Mouse (Mus musculus) kidney, adult 2 months (tissue): ENCODE measurements around the gene Slc4a3. TPM values are rescaled to one million over a fixed set of nuclear protein-coding genes. Genes with fewer than 3 reads are reported as not detected.

Experiments
- DNase-seq: peaks from one replicate; pipeline ENCODE4 v3.0.0; 2021
- H3K27ac ChIP-seq: fragments of 200-500 bp; 2 replicates; pipeline ENCODE4 v1.5.1; 2012; ENCODE audit warnings: low read depth, low read length, control low read depth, inconsistent platforms; ENCODE audit not compliant: insufficient read depth
- H3K27me3 ChIP-seq: fragments of 200-500 bp; replicated peaks from 2 replicates; pipeline ENCODE4 v1.6.1; 2012; ENCODE audit warnings: mild to moderate bottlenecking, moderate library complexity, low read length, inconsistent platforms; ENCODE audit not compliant: control insufficient read depth, insufficient read depth
- H3K36me3 ChIP-seq: fragments of 200-500 bp; 2 replicates; pipeline ENCODE4 v1.6.1; 2012; ENCODE audit warnings: mild to moderate bottlenecking, moderate library complexity, low read length, inconsistent platforms; ENCODE audit not compliant: control insufficient read depth, insufficient read depth
- H3K4me1 ChIP-seq: fragments of 200-500 bp; 2 replicates; pipeline ENCODE4 v1.6.1; 2011; ENCODE audit warnings: low read length; ENCODE audit not compliant: control insufficient read depth, insufficient read depth
- H3K4me3 ChIP-seq: fragments of 200-500 bp; 2 replicates; pipeline ENCODE4 v1.5.1; 2011; ENCODE audit warnings: mild to moderate bottlenecking, low read depth, low read length, control low read depth; ENCODE audit not compliant: insufficient read depth
- CTCF ChIP-seq: fragments of 200-500 bp; conservative IDR thresholded peaks from 2 replicates; pipeline ENCODE4 v1.5.1; 2011; ENCODE audit warnings: low read depth, mild to moderate bottlenecking, control low read depth, low read length, moderate library complexity, mixed read lengths; ENCODE audit not compliant: insufficient read depth, insufficient read length
- POLR2A ChIP-seq: fragments of 200-500 bp; IDR thresholded peaks from one replicate; pipeline ENCODE4 v1.6.1; 2011; ENCODE audit warnings: low read depth, low read length, control low read depth
- WGBS: fragments of 180-500 bp; shearing (Covaris S2); methylation state at CpG from one replicate; pipeline ENCODE4 v1.1.7; 2018; 5-methylcytosine and 5-hydroxymethylcytosine counted together
- polyA plus RNA-seq: library from polyadenylated mRNA; depleted of rRNA; stranded (reverse); fragments of >200 nt; gene quantifications from 2 replicates; pipeline ENCODE4 v1.2.3, GENCODE M21; 2012

Slc4a3 gene
- polyA plus RNA-seq, 1 experiment: 14.2 TPM

GRCm38 (mm10) chr1:75505159-75505955, 40.7 kb upstream of the Slc4a3 start:
- no peak for TF ChIP-seq CTCF
- no peaks in the 10 kb centered on the region for H3K36me3 ChIP-seq
- peak overlapping the region; percentile 55 for H3K4me3 ChIP-seq
- H3K4me1 ChIP-seq: no peaks in the 10 kb centered on the region
- peak; percentile 34 for DNase-seq
- WGBS: 3% methylated on average over 84 of the region's 84 CpGs
- no peak overlapping the region for H3K27ac ChIP-seq
- H3K27me3 ChIP-seq: no peaks in the 10 kb centered on the region

- no peaks in the 10 kb centered on the region for H3K4me1 ChIP-seq
- H3K27ac ChIP-seq: no peak within 1 kb of the TSS
- H3K36me3 ChIP-seq: no peaks in the 10 kb centered on the region
- WGBS: 3% methylated on average over 65 of the region's 65 CpGs
- DNase-seq: peak; percentile 44
- no peaks in the 10 kb centered on the region for H3K27me3 ChIP-seq
- H3K4me3 ChIP-seq: peak within 1 kb of the TSS; percentile 55
- TF ChIP-seq CTCF: no peak
- TF ChIP-seq POLR2A: no peak
Observed at GRCm38 (mm10) chr1:75505956-75506831, 39.9 kb upstream of the Slc4a3 start, which contains the start of gene Obsl1. Gene Obsl1 (minus strand): TSS chr1:75506452.

- Histone ChIP-seq H3K4me3 (peak within 1 kb of the TSS; percentile 55), H3K36me3 (no peaks in the 10 kb centered on the region), H3K27me3 (no peaks in the 10 kb centered on the region), H3K27ac (no peak within 1 kb of the TSS), H3K4me1 (no peaks in the 10 kb centered on the region)
- WGBS: 76% methylated on average over 10 of the region's 10 CpGs
- DNase-seq: no peak
- TF ChIP-seq CTCF (no peak), POLR2A (no peak)
Observed at GRCm38 (mm10) chr1:75507006-75507405, 39.1 kb upstream of the Slc4a3 start, which contains the start of gene Inha. Gene Inha (plus strand): TSS chr1:75507077.

- Histone ChIP-seq H3K27ac (no peak overlapping the region), H3K4me3 (no peak overlapping the region), H3K36me3 (no peaks in the 10 kb centered on the region), H3K27me3 (no peaks in the 10 kb centered on the region), H3K4me1 (no peaks in the 10 kb centered on the region)
- WGBS: 73% methylated on average over 20 of the region's 20 CpGs
- no peak for DNase-seq
- TF ChIP-seq POLR2A: no peak
- TF ChIP-seq CTCF: no peak
Observed at GRCm38 (mm10) chr1:75509586-75509985, 36.5 kb upstream of the Slc4a3 start.

GRCm38 (mm10) chr1:75510154-75510553, 35.9 kb upstream of the Slc4a3 start:
- no peaks in the 10 kb centered on the region for H3K4me1 ChIP-seq
- DNase-seq: no peak
- no peak for TF ChIP-seq CTCF
- TF ChIP-seq POLR2A: no peak
- no peaks in the 10 kb centered on the region for H3K36me3 ChIP-seq
- no peak overlapping the region for H3K4me3 ChIP-seq
- H3K27me3 ChIP-seq: no peaks in the 10 kb centered on the region
- WGBS: 74% methylated on average over 5 of the region's 5 CpGs
- H3K27ac ChIP-seq: no peak overlapping the region

GRCm38 (mm10) chr1:75511437-75512210, 34.4 kb upstream of the Slc4a3 start:
- H3K4me3 ChIP-seq: no peak overlapping the region
- no peak for TF ChIP-seq CTCF
- no peak for TF ChIP-seq POLR2A
- H3K27ac ChIP-seq: no peak overlapping the region
- H3K27me3 ChIP-seq: no peaks in the 10 kb centered on the region
- H3K36me3 ChIP-seq: no peaks in the 10 kb centered on the region
- WGBS: 75% methylated on average over 4 of the region's 4 CpGs
- no peak for DNase-seq
- no peaks in the 10 kb centered on the region for H3K4me1 ChIP-seq
